Mouse (Mus musculus): ENCODE data around the gene Vmn2r70. TPM values are rescaled to one million over a fixed set of nuclear protein-coding genes. Genes with fewer than 3 reads are reported as not detected.

Vmn2r70 gene
- polyA plus RNA-seq (2014; fragmentation: Nextera tagmentation; extraction: Ambion mirVana) = not detected in 2 replicates

DNA sequence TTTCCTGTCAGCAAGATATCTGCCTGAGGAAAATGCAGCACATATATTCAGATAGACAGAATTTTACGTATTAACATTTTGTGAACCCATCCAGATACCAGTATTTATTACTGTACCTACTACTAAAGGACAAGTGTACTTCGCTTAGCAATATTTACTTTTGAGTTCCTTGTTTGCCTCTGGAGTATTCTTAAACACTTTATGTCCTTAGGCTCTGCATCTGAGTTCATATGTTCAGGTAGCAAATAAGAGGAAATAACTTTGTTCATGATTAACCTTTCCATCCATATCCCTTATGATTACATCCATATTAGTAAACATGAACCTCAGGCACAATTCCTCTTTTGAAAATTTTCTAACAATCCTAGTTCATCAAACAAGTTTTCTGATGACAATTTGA lies at the start of gene Vmn2r70:
TSS of gene Vmn2r70 (minus strand) at position 101 of the 400 bp plus-strand sequence.
- H3K9ac ChIP-seq (replicated peaks; ENCODE audit: low read depth, low read length) = no peak within 1 kb of the TSS
- no peaks in the 10 kb centered on the region for H3K36me3 ChIP-seq (ENCODE audit: control insufficient read depth, insufficient read depth, low read length)
- H3K27me3 ChIP-seq (ENCODE audit: control insufficient read depth, insufficient read depth, low read length) = no peaks in the 10 kb centered on the region
- no peaks in the 10 kb centered on the region for H3K9me3 ChIP-seq (ENCODE audit: control insufficient read depth, low read depth, low read length)
- no peak within 1 kb of the TSS for H3K4me2 ChIP-seq (replicated peaks; ENCODE audit: low read depth, low read length)
- no peak within 1 kb of the TSS for H3K4me3 ChIP-seq (ENCODE audit: low read depth, low read length)
- H3K4me1 ChIP-seq (ENCODE audit: control insufficient read depth, insufficient read depth, low read length) = no peaks in the 10 kb centered on the region
- no peak for ATAC-seq (ENCODE audit: insufficient number of reproducible peaks, insufficient read depth, low FRiP score, low read depth)
- no peak within 1 kb of the TSS for H3K27ac ChIP-seq (ENCODE audit: low read length)
- 76% methylated on average over 2 of the region's 2 CpGs for WGBS

DNA sequence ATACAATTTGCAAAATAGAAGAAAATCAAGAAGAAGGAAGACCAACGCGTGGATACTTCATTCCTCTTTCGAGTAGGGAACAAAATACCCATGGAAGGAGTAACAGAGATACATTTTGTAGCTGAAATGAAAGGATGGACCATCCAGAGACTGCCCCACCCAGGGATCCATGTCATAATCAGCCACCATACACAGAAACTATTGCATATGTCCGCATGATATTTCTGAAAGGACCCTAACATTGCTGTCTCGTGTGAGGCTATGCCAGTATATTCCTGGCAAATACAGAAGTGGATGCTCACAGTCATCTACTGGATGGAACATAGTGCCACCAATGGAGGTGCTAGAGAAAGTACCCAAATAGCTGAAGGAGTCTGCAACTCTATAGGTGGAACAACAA lies 6.2 kb downstream of the Vmn2r70 start, which contains the start of gene Vmn2r71:
TSS of gene Vmn2r71 (plus strand) at position 301 of the 400 bp plus-strand sequence.
- Histone ChIP-seq H3K4me3 (ENCODE audit: low read depth, low read length) (no peak within 1 kb of the TSS), H3K27me3 (ENCODE audit: control insufficient read depth, insufficient read depth, low read length) (no peaks in the 10 kb centered on the region), H3K4me1 (ENCODE audit: control insufficient read depth, insufficient read depth, low read length) (no peaks in the 10 kb centered on the region), H3K9ac (replicated peaks; ENCODE audit: low read depth, low read length) (no peak within 1 kb of the TSS), H3K27ac (ENCODE audit: low read length) (no peak within 1 kb of the TSS), H3K4me2 (replicated peaks; ENCODE audit: low read depth, low read length) (no peak within 1 kb of the TSS), H3K9me3 (ENCODE audit: control insufficient read depth, low read depth, low read length) (no peaks in the 10 kb centered on the region), H3K36me3 (ENCODE audit: control insufficient read depth, insufficient read depth, low read length) (no peaks in the 10 kb centered on the region)
- no peak for ATAC-seq (ENCODE audit: insufficient number of reproducible peaks, insufficient read depth, low FRiP score, low read depth)
- WGBS = 73% methylated on average over 5 of the region's 5 CpGs

DNA sequence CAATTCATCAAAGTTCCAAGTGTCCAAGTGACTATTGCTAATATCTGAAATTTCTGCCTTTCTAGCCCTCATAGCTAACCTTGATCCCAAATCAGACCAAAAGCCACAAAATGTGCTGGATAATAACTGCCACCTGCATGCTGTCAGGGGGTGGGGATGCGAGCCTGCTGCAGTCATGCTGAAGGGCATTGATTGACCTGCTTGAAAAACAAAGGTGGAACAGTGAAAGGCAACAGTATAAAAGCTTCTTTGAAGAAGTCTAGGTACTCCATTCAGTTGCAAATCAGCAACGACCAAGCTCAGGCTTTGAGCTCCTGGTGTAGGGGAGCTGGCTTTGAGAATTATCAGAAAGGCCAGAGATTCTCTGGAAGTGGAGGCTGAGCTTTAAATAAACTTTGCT lies 25.9 kb downstream of the Vmn2r70 start:
- Histone ChIP-seq H3K4me1 (ENCODE audit: control insufficient read depth, insufficient read depth, low read length) (no peaks in the 10 kb centered on the region), H3K27ac (ENCODE audit: low read length) (no peak overlapping the region), H3K4me2 (replicated peaks; ENCODE audit: low read depth, low read length) (no peak overlapping the region), H3K36me3 (ENCODE audit: control insufficient read depth, insufficient read depth, low read length) (no peaks in the 10 kb centered on the region), H3K9me3 (ENCODE audit: control insufficient read depth, low read depth, low read length) (no peaks in the 10 kb centered on the region), H3K9ac (replicated peaks; ENCODE audit: low read depth, low read length) (no peak overlapping the region), H3K27me3 (ENCODE audit: control insufficient read depth, insufficient read depth, low read length) (no peaks in the 10 kb centered on the region), H3K4me3 (ENCODE audit: low read depth, low read length) (no peak overlapping the region)
- no peak for ATAC-seq (ENCODE audit: insufficient number of reproducible peaks, insufficient read depth, low FRiP score, low read depth)
- WGBS = 67% methylated on average over 2 of the region's 2 CpGs

DNA sequence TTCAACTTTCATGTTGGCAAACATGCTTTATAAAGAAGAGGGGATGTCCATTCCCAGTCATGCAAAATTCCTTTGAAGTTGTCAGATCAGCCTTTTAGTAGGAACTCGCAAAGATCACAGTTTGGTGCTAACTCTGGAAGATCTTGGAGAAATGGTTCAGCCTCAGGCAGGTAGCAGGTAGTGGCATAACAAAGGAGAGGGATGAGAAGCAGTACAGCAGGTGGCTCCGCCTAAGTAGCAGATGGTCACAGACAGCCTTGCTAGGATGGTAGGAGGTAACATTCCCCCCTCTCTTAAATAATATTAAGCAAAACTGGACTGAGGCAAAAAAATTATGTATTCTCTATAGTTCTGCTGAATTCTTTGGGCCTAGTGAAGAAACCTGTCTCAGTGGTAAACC lies 26.9 kb downstream of the Vmn2r70 start:
- WGBS = 87% methylated on average over 2 of the region's 2 CpGs
- H3K36me3 ChIP-seq (ENCODE audit: control insufficient read depth, insufficient read depth, low read length) = no peaks in the 10 kb centered on the region
- ATAC-seq (ENCODE audit: insufficient number of reproducible peaks, insufficient read depth, low FRiP score, low read depth) = no peak
- no peaks in the 10 kb centered on the region for H3K9me3 ChIP-seq (ENCODE audit: control insufficient read depth, low read depth, low read length)
- no peaks in the 10 kb centered on the region for H3K27me3 ChIP-seq (ENCODE audit: control insufficient read depth, insufficient read depth, low read length)
- H3K4me3 ChIP-seq (ENCODE audit: low read depth, low read length) = no peak overlapping the region
- no peak overlapping the region for H3K27ac ChIP-seq (ENCODE audit: low read length)
- no peak overlapping the region for H3K9ac ChIP-seq (replicated peaks; ENCODE audit: low read depth, low read length)
- no peak overlapping the region for H3K4me2 ChIP-seq (replicated peaks; ENCODE audit: low read depth, low read length)
- H3K4me1 ChIP-seq (ENCODE audit: control insufficient read depth, insufficient read depth, low read length) = no peaks in the 10 kb centered on the region

Other genes with a start within 250 kb of the Vmn2r70 start
- not detected in 2 replicates for gene Vmn2r69, start 153.3 kb downstream of the Vmn2r70 start, polyA plus RNA-seq (2014; fragmentation: Nextera tagmentation; extraction: Ambion mirVana)
- gene Vmn2r71, start 6.1 kb downstream of the Vmn2r70 start, polyA plus RNA-seq (2014; fragmentation: Nextera tagmentation; extraction: Ambion mirVana) = not detected in 2 replicates
- not detected in 2 replicates for gene Vmn2r72, start 185.9 kb upstream of the Vmn2r70 start, polyA plus RNA-seq (2014; fragmentation: Nextera tagmentation; extraction: Ambion mirVana)

Data from stomach, embryonic 14.5 days (tissue).